Mouse (Mus musculus) gastrocnemius, postnatal 10 days (tissue): ENCODE measurements around the gene Itsn1. TPM values are rescaled to one million over a fixed set of nuclear protein-coding genes. Genes with fewer than 3 reads are reported as not detected.
A peak's percentile ranks its signal among the peaks of the same experiment; 100 is the strongest.

Source experiments
- DNase-seq: peaks from one replicate; pipeline ENCODE4 v3.0.0; 2021; ENCODE audit warnings: mixed read lengths
- total RNA-seq, 2 experiments: library from RNA; stranded (reverse); gene quantifications; 2 replicates each; pipeline ENCODE4 v1.2.3; 2021

Gene Itsn1
- total RNA-seq, 2 experiments from 2014 or later, result 60.2 to 81.2 TPM

- no peak for DNase-seq
These were observed 144.6 kb downstream of the Itsn1 start for GRCm38 (mm10) chr16:91873695-91874094.

- no peak for DNase-seq
These were observed 146.7 kb downstream of the Itsn1 start for GRCm38 (mm10) chr16:91875567-91876344.

DNA sequence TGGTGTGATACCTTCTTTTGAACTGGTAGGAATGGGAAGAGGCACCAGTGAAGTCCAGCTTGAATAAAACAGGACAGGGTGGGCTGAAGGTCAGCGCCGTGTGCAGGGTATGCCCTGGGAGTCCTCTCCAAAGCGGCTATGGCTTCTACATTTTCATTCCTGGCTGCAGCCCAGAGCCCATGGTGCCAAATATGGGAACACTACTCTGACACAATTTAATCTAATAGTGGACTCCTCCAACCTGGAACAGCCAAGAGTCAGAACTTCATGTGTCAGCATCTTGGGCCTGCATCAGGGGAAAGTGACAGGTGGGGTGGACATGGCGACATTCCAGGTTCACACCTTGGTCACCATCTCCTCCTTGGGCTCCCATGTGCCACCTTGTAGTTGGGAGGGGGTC, 147.4 kb downstream of the Itsn1 start:
- no peak for DNase-seq

- no peak for DNase-seq
These were observed 150.0 kb downstream of the Itsn1 start for GRCm38 (mm10) chr16:91879101-91879500.

- no peak for DNase-seq
These were observed 152.0 kb downstream of the Itsn1 start for GRCm38 (mm10) chr16:91880869-91881767.

- no peak for DNase-seq
These were observed 153.2 kb downstream of the Itsn1 start for GRCm38 (mm10) chr16:91882168-91882859.

- DNase-seq, result no peak
These were observed 154.6 kb downstream of the Itsn1 start for GRCm38 (mm10) chr16:91883636-91884035.

DNA sequence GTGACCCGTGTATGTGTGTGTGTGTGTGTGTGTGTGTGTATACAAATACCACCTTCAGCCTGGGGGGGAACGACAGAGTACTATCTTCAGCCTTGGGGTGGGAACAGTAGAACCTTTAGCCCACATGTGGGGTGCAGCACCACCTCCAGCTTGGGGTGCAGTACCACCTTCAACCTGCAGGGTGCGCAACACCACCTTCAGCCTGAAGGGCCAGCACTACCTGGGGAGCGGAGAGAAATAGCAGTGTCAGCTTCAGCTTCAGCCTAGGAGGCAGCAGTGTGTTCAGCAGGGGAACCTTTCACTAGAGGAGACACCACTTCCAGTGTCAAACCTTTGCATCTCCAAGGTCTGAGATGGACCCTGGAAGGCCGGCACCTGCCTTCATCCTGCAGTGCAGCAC, 155.1 kb downstream of the Itsn1 start:
- DNase-seq, result no peak

DNA sequence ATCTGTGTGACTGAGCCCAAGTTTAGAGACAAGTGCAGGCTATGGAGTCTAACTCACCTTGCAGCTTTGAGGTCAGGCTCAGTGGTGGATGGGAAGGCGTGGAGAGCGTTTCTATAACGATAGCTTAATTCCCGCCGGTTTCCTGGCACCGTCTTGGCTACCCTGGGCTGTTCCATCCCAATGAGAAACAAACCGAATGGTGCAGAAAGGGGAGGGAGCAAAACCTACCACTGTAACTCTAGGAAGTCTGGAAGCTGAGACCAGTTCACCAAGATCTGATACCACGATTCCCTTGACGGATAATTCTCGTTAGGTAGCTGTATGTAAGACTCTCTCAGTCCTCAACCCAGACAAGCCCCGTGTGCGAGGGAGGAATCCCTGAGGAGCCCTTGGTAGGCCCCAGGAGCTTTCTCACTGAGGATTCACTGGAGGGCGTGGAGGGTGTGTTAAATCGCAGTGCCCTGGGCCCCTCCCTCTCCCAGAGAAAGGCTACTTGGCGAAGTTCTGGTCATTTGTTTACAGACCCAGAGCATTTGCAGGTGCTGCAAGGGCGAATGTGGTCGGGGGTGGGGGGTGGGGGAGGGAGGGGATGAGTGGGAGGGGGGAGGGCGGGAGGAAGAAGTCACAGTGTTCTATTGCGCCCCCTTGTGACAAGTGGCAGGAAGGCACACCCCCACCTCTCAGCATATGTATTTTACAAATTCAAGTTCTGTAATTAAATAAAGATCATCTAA, 156.5 kb downstream of the Itsn1 start:
- DNase-seq, result no peak

DNA sequence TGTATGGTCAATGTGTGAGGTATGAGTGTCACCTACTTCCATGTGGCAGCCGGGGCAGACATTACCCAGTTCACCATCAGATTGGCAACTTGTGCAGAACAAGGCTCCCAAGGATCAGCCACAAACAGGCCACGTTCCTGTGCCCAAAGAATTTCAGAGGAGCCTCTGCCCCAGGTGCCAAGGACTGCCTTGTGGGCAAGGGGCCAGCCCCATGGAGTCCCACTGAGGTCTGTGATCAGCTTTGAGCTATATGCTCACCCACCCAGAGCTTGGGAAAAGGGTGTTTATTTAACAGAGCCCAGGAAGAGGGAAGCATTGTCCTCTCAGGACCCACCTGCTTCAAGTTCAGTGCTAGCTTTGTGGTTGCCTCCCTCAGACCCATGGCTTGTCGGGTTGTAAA, 159.3 kb downstream of the Itsn1 start:
- DNase-seq, result no peak

- DNase-seq, result peak; percentile 60
These were observed 160.8 kb downstream of the Itsn1 start for GRCm38 (mm10) chr16:91889831-91890230.

GRCm38 (mm10) chr16:91891218-91891617, 162.1 kb downstream of the Itsn1 start:
- no peak for DNase-seq

- no peak for DNase-seq
These were observed 167.3 kb downstream of the Itsn1 start for GRCm38 (mm10) chr16:91896426-91896830.

- DNase-seq, result peak; percentile 56
These were observed 170.1 kb downstream of the Itsn1 start for GRCm38 (mm10) chr16:91898850-91899848.

- DNase-seq, result no peak
These were observed 171.2 kb downstream of the Itsn1 start for GRCm38 (mm10) chr16:91900274-91900673.

DNA sequence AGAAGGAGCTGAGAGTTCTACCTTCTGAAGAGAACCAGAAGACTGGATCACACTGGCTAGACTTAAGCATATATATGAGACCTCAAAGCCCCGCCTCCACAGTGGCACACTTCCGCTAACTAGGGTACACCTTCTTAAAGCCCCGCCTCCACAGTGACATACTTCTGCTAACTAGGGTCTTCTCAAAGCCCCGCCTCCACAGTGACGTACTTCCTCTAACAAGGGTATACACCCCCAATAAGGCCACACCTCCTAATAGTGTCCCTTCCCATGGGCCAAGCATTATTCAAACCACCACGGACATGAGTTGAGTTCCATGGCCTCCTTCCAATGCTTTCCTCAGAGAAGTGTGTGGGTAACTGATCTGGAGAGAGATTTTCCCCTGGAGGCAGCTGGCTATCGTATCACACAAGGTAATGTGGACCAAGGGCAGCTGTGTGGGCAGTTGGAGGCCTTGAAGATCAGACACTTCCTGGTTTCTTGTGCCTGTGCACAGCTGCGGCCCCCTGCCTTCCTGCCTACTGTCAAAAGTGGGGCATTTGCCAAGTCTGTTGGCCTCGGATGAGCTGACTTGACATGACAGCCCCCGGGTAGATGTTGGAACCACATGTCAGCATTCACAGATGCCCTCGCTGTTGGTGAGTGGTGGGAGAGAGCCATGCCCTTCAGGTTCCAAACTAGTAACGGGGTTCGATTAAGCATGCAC, 174.9 kb downstream of the Itsn1 start:
- no peak for DNase-seq

GRCm38 (mm10) chr16:91905127-91905860, 176.2 kb downstream of the Itsn1 start:
- DNase-seq, result no peak

- no peak for DNase-seq
These were observed 176.9 kb downstream of the Itsn1 start for GRCm38 (mm10) chr16:91905987-91906386.

GRCm38 (mm10) chr16:91906672-91907071, 177.6 kb downstream of the Itsn1 start:
- no peak for DNase-seq
